Mouse (Mus musculus) C2C12 (cell line): ENCODE results near the gene Gm10518. TPM values are rescaled to one million over a fixed set of nuclear protein-coding genes. Genes with fewer than 3 reads are reported as not detected.
"Not testable (repeated sequence)": the region's sequence is repeated elsewhere in the genome, so short reads cannot be mapped to it uniquely, and the experiment has no call there.

Source experiments
- H3K27me3 ChIP-seq: one replicate; pipeline ENCODE4 v1.6.1; 2011; ENCODE audit not compliant: control insufficient read depth, insufficient read depth, insufficient read length
- H3K36me3 ChIP-seq: one replicate; pipeline ENCODE4 v1.6.1; 2011; ENCODE audit not compliant: control insufficient read depth, insufficient read depth
- H3K4me3 ChIP-seq: one replicate; pipeline ENCODE4 v1.5.1; 2011; ENCODE audit warnings: mild to moderate bottlenecking, control low read depth; ENCODE audit not compliant: poor library complexity, insufficient read depth, severe bottlenecking
- H3K79me2 ChIP-seq: one replicate; pipeline ENCODE4 v1.6.1; 2011; ENCODE audit not compliant: control insufficient read depth, insufficient read depth
- H3K79me3 ChIP-seq: one replicate; pipeline ENCODE4 v1.6.1; 2011; ENCODE audit warnings: low read depth, control low read depth
- H3ac ChIP-seq: one replicate; pipeline ENCODE3; 2011; ENCODE audit warnings: low read depth; ENCODE audit not compliant: control insufficient read depth, insufficient read length
- CEBPB ChIP-seq: IDR thresholded peaks from one replicate; pipeline ENCODE4 v1.6.1; 2011; ENCODE audit warnings: low read depth, mild to moderate bottlenecking, control low read depth, moderate library complexity
- CTCF ChIP-seq: IDR thresholded peaks from one replicate; pipeline ENCODE4 v1.5.1; 2011; ENCODE audit not compliant: control insufficient read depth, insufficient read depth, insufficient read length
- FOSL1 ChIP-seq: IDR thresholded peaks from one replicate; pipeline ENCODE4 v1.8.0; 2011; ENCODE audit warnings: mild to moderate bottlenecking, low read length; ENCODE audit not compliant: poor library complexity, insufficient read depth, severe bottlenecking
- MAX ChIP-seq: IDR thresholded peaks from one replicate; pipeline ENCODE4 v1.6.1; 2011; ENCODE audit warnings: mild to moderate bottlenecking, control low read depth
- MYOD1 ChIP-seq: IDR thresholded peaks from one replicate; pipeline ENCODE4 v1.6.1; 2011; ENCODE audit warnings: low read depth; ENCODE audit not compliant: control insufficient read depth, insufficient read length
- MYOG ChIP-seq: IDR thresholded peaks from one replicate; pipeline ENCODE4 v1.6.1; 2011; ENCODE audit not compliant: control insufficient read depth, insufficient read length; ENCODE audit errors: extremely low read depth
- USF1 ChIP-seq: IDR thresholded peaks from one replicate; pipeline ENCODE4 v1.6.1; 2011; ENCODE audit warnings: low read depth, mild to moderate bottlenecking, control low read depth, moderate library complexity
- polyA plus RNA-seq: library from polyadenylated mRNA; unstranded; fragments of >200 nt; fragmentation: generic; extraction: Trizol; gene quantifications from one replicate; pipeline ENCODE4 v1.2.1, GENCODE M21; 2012; ENCODE audit warnings: missing spikeins

Gm10518 gene
- polyA plus RNA-seq, 1 experiment = 0.16 TPM

DNA sequence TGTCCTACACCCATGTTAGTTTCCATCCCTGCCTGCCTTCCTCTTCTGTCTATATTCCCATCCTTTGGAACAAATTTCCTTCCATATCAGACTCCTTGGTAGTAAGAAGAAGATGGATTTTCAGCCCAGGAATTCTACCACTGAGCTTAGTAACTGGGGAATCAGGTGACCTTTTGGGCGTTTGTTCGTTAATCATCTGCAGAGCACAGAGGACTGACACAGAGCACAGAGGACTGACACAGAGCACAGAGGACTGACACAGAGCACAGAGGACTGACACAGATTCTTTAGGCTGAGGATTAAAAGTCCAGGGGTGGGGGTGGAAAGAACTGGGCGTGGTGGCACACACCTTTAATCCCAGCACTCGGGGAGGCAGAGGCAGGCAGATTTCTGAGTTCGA is 2.6 kb downstream of the Gm10518 start:
- Histone ChIP-seq H3ac (no peak overlapping the region), H3K27me3 (no peaks in the 10 kb centered on the region), H3K36me3 (no peaks in the 10 kb centered on the region), H3K4me3 (no peak overlapping the region), H3K79me2 (peaks cover 25% of the 10 kb centered on the region), H3K79me3 (peaks cover 23% of the 10 kb centered on the region)
- no peak for TF ChIP-seq MYOD1
- no peak for TF ChIP-seq FOSL1

DNA sequence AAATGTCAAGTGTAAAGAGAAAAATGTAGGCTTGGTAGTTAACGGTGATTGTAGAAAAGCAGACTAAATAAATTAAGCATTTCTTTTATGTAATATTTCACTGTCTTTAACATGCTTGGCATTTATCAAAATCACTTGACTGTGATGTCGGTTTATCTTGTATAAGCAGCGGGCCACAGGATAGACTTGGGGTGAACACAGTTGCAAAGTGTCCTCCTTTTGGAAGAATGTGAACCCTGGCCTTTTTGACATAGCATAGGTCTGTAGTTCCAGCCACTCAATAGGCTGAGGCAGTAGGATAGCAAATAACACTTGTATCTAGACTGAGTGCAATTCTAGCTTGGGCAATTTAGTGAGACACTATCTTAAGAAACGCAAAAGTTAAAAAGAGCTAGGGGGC is 4.3 kb downstream of the Gm10518 start:
- Histone ChIP-seq H3K36me3 (no peaks in the 10 kb centered on the region), H3K79me3 (peaks cover 6% of the 10 kb centered on the region), H3ac (no peak overlapping the region), H3K4me3 (no peak overlapping the region), H3K27me3 (no peaks in the 10 kb centered on the region), H3K79me2 (peaks cover 8% of the 10 kb centered on the region)
- TF ChIP-seq FOSL1 (no peak), MYOD1 (no peak), CEBPB (no peak), MAX (no peak), CTCF (no peak)

DNA sequence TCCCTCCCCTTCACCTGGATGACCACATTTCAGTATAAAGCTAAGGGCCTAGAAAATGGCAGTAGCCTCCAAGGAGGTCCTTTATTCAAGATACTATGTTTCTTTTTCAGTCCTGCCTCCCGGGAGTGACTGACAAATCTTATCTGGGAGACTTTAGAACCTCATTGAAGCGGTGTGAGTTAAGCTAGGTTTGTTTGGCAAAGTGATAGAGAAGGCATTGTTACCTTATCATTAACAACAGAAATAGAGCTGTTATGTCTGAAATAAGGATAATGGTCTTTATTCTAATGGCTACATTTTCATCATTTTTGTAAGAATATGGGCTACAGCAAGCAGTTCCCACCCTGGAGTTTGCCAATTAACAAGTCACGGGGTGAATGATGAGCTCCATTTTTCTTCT is 5.1 kb downstream of the Gm10518 start:
- no peaks in the 10 kb centered on the region for H3K79me3 ChIP-seq
- H3K27me3 ChIP-seq = no peaks in the 10 kb centered on the region
- no peak for TF ChIP-seq FOSL1
- TF ChIP-seq CTCF = no peak
- TF ChIP-seq MYOD1 = no peak
- no peak for TF ChIP-seq MAX
- no peak for TF ChIP-seq USF1
- no peak for TF ChIP-seq CEBPB
- no peak for TF ChIP-seq MYOG
- H3K79me2 ChIP-seq = no peaks in the 10 kb centered on the region
- H3K36me3 ChIP-seq = no peaks in the 10 kb centered on the region
- H3K4me3 ChIP-seq = no peak overlapping the region
- H3ac ChIP-seq = no peak overlapping the region

DNA sequence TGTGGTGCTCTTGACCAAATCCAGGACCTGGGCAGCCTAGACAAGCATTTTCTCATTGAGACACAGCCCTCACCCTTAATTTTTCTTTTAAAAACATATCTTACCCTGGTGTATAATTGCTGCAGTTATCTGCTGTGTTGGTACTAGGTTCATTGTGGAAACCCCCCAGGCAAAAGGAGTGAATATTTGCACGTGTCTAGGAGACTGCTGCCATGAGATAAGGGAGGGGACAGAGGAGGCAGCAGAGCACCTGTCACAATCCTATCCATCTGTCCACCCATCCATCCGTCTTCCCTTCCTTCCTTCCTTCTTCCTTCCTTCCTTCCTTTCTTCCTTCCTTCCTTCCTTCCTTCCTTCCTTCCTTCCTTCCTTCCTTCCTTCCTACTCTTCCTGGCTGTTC is 10.2 kb downstream of the Gm10518 start:
- Histone ChIP-seq H3ac (no peak overlapping the region), H3K79me2 (no peaks in the 10 kb centered on the region), H3K27me3 (no peaks in the 10 kb centered on the region), H3K4me3 (no peak overlapping the region), H3K79me3 (no peaks in the 10 kb centered on the region), H3K36me3 (no peaks in the 10 kb centered on the region)
- TF ChIP-seq MAX (no peak), USF1 (no peak), CTCF (no peak), CEBPB (no peak), MYOD1 (no peak)

DNA sequence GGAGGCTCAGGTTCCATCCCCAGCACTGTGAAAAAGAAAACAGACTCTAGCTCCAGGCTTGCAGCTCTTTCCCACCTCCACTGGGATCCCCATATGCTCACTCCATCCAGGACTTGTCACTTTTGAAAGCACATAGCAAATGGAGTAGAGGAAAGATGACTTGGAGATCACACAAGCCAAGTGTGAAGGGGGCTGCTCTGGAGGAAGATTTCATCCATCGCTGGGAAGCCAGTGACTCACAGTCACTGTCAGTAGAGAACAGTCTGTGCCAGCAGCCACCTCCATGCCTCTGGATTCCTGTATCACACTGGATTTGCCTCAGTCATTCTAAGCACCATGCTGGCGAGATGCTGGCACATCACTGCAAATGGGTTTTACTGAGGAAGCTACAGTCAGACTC is 11.4 kb downstream of the Gm10518 start:
- Histone ChIP-seq H3K79me2 (no peaks in the 10 kb centered on the region), H3K79me3 (no peaks in the 10 kb centered on the region), H3ac (no peak overlapping the region), H3K36me3 (no peaks in the 10 kb centered on the region), H3K4me3 (no peak overlapping the region), H3K27me3 (no peaks in the 10 kb centered on the region)
- TF ChIP-seq CTCF = no peak
- no peak for TF ChIP-seq FOSL1
- no peak for TF ChIP-seq MAX
- TF ChIP-seq USF1 = no peak
- TF ChIP-seq CEBPB = no peak
- TF ChIP-seq MYOG = no peak
- no peak for TF ChIP-seq MYOD1

DNA sequence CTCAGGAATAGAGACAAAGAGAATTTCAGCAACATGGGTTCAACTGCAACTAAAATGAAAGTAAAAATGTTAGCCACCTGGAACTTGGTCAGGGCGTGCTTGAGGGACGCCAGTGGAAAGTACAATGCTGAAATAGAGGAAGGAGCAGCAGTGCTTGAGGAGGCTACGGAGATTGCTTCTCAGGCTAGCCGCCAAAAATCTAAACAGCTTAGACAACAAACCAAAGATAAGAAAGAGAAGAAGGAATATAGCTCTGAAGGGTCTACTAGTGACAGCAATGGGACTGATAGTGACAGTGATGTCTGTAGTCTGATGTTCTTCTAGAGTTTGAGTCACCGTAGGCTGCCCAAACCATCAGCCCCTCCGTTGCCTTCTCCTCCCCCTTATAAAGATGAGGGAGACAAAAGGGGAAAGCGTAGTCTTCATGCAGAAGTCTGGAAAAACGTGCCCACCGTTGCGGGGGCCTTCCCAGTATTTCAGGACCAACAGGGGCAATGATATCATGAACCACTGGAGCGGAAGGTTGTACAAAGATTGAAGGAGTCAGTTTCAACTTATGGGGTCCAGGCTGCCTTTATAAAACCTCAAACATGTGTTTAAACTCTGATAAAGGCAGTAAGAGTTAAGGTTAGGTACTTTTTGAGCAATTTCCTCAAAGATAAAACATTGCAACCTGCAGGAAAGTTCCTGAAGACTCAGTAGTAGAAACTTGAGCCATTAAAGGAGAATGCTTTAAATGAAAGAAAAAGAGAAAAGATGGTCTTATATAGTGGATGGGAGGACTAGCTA is 15.5 kb downstream of the Gm10518 start:
- H3K79me3 ChIP-seq, H3K4me3 ChIP-seq, H3K36me3 ChIP-seq, H3K79me2 ChIP-seq, H3K27me3 ChIP-seq, H3ac ChIP-seq: not testable (repeated sequence)

DNA sequence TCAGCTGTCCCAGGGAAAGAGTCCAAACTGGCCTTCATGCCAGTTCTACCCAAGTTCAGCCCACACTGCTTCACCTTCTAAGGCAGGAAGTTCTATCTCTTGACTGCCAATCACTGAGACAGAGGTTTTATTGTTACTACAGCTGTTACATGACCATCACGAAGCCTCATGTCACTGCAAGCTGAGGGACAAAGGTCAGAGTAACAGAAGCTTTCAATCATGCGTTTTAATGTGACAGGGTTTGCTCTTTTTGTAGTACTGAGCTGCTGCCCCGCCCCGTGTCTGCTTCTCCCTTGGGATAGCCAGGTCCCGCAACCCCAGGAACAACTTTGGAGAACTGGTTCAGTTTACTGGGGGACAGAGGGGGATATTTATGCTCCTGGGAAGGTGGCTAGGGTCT is 21.4 kb downstream of the Gm10518 start:
- H3K79me3 ChIP-seq = no peaks in the 10 kb centered on the region
- no peaks in the 10 kb centered on the region for H3K27me3 ChIP-seq
- H3K79me2 ChIP-seq = no peaks in the 10 kb centered on the region
- no peak overlapping the region for H3ac ChIP-seq
- no peak for TF ChIP-seq CTCF
- peak; percentile 6 for TF ChIP-seq MYOD1
- no peaks in the 10 kb centered on the region for H3K36me3 ChIP-seq
- H3K4me3 ChIP-seq = no peak overlapping the region
